Mouse (Mus musculus): ENCODE results near the gene Maml2.

GRCm38 (mm10) chr9:13313923-13314322, 16.2 kb downstream of the Maml2 start:
- no peak for TF ChIP-seq GATA1 (IDR thresholded peaks at IDR 0.05; ENCODE audit: low read length)
- no peak for TF ChIP-seq TAL1 (IDR thresholded peaks at IDR 0.05; ENCODE audit: low read length)
